Mouse (Mus musculus): Measurements from ENCODE around the gene Krt23. TPM values are rescaled to one million over a fixed set of nuclear protein-coding genes. Genes with fewer than 3 reads are reported as not detected.

Krt23 gene
- 2.8 and 3.9 TPM in 2 replicates for polyA plus RNA-seq (2012; rRNA removed; ENCODE audit: low replicate concordance)

DNA sequence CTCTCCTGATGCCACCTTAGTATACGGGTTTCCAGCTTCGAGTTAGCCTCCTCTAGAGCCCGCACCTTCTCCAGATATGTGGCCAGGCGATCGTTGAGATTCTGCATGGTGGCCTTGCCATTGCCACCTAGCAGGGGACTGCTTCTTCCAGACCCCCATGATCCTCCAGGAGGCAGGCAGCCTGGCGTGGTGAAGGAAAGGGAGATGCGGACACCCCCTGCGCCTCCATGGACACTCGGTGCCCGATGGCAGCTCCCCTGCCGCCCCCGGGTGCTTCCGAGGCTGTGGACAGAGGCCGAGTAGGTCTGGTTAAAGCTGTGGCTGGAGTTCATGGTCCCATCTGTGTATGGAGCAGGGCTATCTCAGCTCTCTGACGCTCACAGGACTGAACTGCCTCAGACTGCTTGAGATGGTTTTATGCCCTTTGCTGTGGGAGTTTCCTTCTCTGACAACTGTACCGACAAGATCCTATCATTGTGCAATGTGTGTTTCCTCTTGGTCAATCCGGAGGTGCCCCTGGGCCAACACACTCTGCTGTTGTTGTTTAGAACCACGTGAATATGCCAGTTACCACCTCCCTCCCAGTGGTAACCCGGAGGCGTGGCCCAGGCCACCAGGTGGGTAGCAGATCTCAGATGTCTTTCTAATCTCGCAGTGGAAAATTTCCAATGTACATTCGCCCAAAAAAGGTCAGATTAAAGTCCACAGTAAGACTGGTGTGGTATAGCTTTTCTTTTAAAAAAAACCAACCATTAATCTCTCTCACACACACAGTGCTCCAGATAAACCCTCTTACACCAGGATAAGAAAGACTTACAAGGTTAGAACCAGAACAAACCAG, at the start of gene Krt23:
TSS of gene Krt23 (minus strand) at position 405 of the 841 bp plus-strand sequence.

DNA sequence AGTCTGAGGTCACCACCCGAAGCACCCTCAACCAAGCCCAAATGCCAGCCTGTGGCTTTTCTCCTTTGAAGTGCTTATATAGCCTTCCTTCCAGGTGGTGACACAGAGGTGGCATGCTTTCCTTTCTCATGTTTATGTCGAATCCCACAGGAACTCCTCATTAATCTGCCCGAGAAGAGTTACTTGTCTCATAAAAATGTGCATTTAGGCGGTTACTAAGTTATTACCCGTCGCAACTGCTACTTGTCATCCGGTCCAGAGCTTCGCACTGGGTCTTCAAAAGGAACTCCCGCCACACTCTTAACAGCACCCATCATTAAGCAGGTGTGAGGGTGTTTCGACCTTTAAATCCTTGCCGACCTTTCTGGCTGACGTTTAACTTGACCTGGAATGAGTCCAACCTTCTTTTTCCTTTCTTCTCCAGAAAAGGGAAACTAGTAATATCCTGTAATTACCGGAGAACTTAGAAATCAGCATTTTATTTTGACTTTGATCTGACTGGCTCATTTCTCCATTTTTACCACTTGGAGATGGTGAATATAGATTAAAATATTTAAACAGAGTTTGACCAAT, 28.4 kb upstream of the Krt23 start, which contains the start of gene Krt39:
TSS of gene Krt39 (minus strand) at position 51 of the 573 bp plus-strand sequence.

DNA sequence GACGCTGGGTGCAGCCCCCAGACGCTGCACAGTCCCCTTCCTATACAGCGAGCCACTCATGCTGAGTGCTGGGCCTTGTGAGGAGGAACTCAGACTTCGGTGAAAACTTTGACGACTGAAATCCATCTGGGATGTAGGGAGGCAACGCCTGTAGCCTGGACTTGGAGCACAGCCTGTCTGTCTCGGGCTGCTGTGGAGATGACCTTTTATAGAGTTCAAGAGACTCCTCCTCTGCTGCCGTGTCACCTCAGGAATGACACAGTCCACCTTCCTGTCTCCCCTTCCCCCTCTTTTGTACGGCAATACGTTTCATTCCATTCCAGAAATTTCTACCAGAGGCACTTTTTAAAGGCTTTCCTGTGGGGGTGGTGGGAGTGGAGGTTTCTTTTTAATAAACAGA, 55.0 kb downstream of the Krt23 start, which contains the start of gene Krt20:
TSS of gene Krt20 (minus strand) at position 179 of the 400 bp plus-strand sequence.

Other genes starting within 250 kb of the Krt23 start
- 0.32 and 0.82 TPM in 2 replicates for gene Krt222, start 249.1 kb downstream of the Krt23 start, polyA plus RNA-seq (2012; rRNA removed; ENCODE audit: low replicate concordance)
- gene Krt24, start 207.9 kb downstream of the Krt23 start, polyA plus RNA-seq (2012; rRNA removed; ENCODE audit: low replicate concordance): 0.17 TPM in 1 of 2 replicates, not detected in the other
- gene Krt25, start 170.2 kb downstream of the Krt23 start, polyA plus RNA-seq (2012; rRNA removed; ENCODE audit: low replicate concordance): not detected in 2 replicates
- not detected in 2 replicates for gene Krt26, start 155.2 kb downstream of the Krt23 start, polyA plus RNA-seq (2012; rRNA removed; ENCODE audit: low replicate concordance)
- gene Krt27, start 142.0 kb downstream of the Krt23 start, polyA plus RNA-seq (2012; rRNA removed; ENCODE audit: low replicate concordance): not detected in 2 replicates
- gene Krt28, start 118.2 kb downstream of the Krt23 start, polyA plus RNA-seq (2012; rRNA removed; ENCODE audit: low replicate concordance): not detected in 2 replicates
- gene Krt10, start 103.8 kb downstream of the Krt23 start, polyA plus RNA-seq (2012; rRNA removed; ENCODE audit: low replicate concordance): 2.3 and 24.1 TPM in 2 replicates
- not detected in 2 replicates for gene Krt12, start 70.9 kb downstream of the Krt23 start, polyA plus RNA-seq (2012; rRNA removed; ENCODE audit: low replicate concordance)
- gene Krt20, start 55.0 kb downstream of the Krt23 start, polyA plus RNA-seq (2012; rRNA removed; ENCODE audit: low replicate concordance): 0.13 and 0.25 TPM in 2 replicates
- not detected in 2 replicates for gene Krt39, start 28.2 kb upstream of the Krt23 start, polyA plus RNA-seq (2012; rRNA removed; ENCODE audit: low replicate concordance)
- not detected in 2 replicates for gene Krt40, start 50.0 kb upstream of the Krt23 start, polyA plus RNA-seq (2012; rRNA removed; ENCODE audit: low replicate concordance)
- not detected in 2 replicates for gene Krtap3-3, start 57.7 kb upstream of the Krt23 start, polyA plus RNA-seq (2012; rRNA removed; ENCODE audit: low replicate concordance)
- 0.43 and 2.2 TPM in 2 replicates for gene Krtap3-2, start 63.7 kb upstream of the Krt23 start, polyA plus RNA-seq (2012; rRNA removed; ENCODE audit: low replicate concordance)
- gene Gm11939, start 66.3 kb upstream of the Krt23 start, polyA plus RNA-seq (2012; rRNA removed; ENCODE audit: low replicate concordance): not detected in 2 replicates
- gene Krtap3-1, start 73.5 kb upstream of the Krt23 start, polyA plus RNA-seq (2012; rRNA removed; ENCODE audit: low replicate concordance): not detected in 2 replicates
- not detected in 2 replicates for gene Krtap1-5, start 87.9 kb upstream of the Krt23 start, polyA plus RNA-seq (2012; rRNA removed; ENCODE audit: low replicate concordance)
- not detected in 2 replicates for gene Krtap1-4, start 90.5 kb upstream of the Krt23 start, polyA plus RNA-seq (2012; rRNA removed; ENCODE audit: low replicate concordance)
- not detected in 2 replicates for gene Krtap1-3, start 98.2 kb upstream of the Krt23 start, polyA plus RNA-seq (2012; rRNA removed; ENCODE audit: low replicate concordance)
- gene Krtap9-3, start 105.0 kb upstream of the Krt23 start, polyA plus RNA-seq (2012; rRNA removed; ENCODE audit: low replicate concordance): not detected in 2 replicates
- gene Gm11938, start 110.2 kb upstream of the Krt23 start, polyA plus RNA-seq (2012; rRNA removed; ENCODE audit: low replicate concordance): not detected in 2 replicates
- gene Gm11937, start 117.1 kb upstream of the Krt23 start, polyA plus RNA-seq (2012; rRNA removed; ENCODE audit: low replicate concordance): not detected in 2 replicates
- gene Krtap2-4, start 121.7 kb upstream of the Krt23 start, polyA plus RNA-seq (2012; rRNA removed; ENCODE audit: low replicate concordance): not detected in 2 replicates
- gene Gm11562, start 127.3 kb upstream of the Krt23 start, polyA plus RNA-seq (2012; rRNA removed; ENCODE audit: low replicate concordance): not detected in 2 replicates
- gene Krtap4-1, start 135.1 kb upstream of the Krt23 start, polyA plus RNA-seq (2012; rRNA removed; ENCODE audit: low replicate concordance): not detected in 2 replicates
- not detected in 2 replicates for gene Krtap4-2, start 141.9 kb upstream of the Krt23 start, polyA plus RNA-seq (2012; rRNA removed; ENCODE audit: low replicate concordance)
- not detected in 2 replicates for gene Krtap4-7, start 151.0 kb upstream of the Krt23 start, polyA plus RNA-seq (2012; rRNA removed; ENCODE audit: low replicate concordance)
- not detected in 2 replicates for gene Gm11555, start 157.1 kb upstream of the Krt23 start, polyA plus RNA-seq (2012; rRNA removed; ENCODE audit: low replicate concordance)
- not detected in 2 replicates for gene Gm11563, start 165.8 kb upstream of the Krt23 start, polyA plus RNA-seq (2012; rRNA removed; ENCODE audit: low replicate concordance)
- gene Krtap4-6, start 172.8 kb upstream of the Krt23 start, polyA plus RNA-seq (2012; rRNA removed; ENCODE audit: low replicate concordance): not detected in 2 replicates
- gene Gm14190, start 197.6 kb upstream of the Krt23 start, polyA plus RNA-seq (2012; rRNA removed; ENCODE audit: low replicate concordance): not detected in 2 replicates
- not detected in 2 replicates for gene Gm14180, start 241.2 kb upstream of the Krt23 start, polyA plus RNA-seq (2012; rRNA removed; ENCODE audit: low replicate concordance)